Mouse (Mus musculus) liver, adult (tissue): ENCODE results near the gene Bmpr1a.

Experiments
- GATA4 ChIP-seq: IDR thresholded peaks from 2 replicates; pipeline ENCODE4 v1.6.1; 2014; ENCODE audit warnings: mild to moderate bottlenecking, low read length; ENCODE audit not compliant: insufficient replicate concordance

Gene Bmpr1a

GRCm38 (mm10) chr14:34503325-34503647 is at the start of gene Bmpr1a:
TSS of gene Bmpr1a (minus strand) at chr14:34503341.
- no peak; the same call in 1 of the 2 replicates for TF ChIP-seq GATA4

- no peak for TF ChIP-seq GATA4
These were observed 49.1 kb upstream of the Bmpr1a start for GRCm38 (mm10) chr14:34552226-34552625.

DNA sequence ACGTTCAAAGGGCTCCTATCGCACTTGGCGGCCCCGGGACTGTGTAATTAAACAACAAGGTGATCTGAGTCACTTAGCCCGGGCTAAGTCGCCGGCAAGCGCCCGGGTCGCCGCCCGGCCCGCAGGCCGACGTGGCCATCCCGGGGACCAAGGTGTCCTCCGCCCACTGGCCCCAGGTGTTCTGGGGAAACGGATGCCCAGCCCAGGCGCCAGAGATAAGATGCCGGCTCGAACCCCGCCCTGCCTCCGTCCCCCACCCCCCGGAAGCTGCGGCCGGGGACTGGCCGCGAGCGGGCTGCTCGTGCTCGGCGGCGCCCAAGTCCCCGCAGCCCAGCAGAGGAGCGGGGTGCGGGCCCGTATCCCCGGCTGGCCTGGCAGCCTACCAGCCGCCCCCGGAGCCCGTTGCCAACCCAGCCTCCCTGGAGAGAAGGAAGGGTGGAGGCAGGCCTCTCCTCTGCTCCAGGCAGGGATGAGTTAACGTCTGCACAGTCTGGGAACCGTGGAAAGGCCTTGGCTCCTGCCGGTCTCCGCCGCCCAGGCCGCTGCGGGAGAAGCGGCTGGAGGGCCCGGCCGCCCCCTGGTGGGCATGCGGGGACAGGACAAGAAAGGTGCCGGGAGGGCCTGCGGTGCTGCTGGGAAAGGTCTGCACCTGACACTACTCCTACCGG is 46.0 kb upstream of the Bmpr1a start:
- no peak for TF ChIP-seq GATA4

- no peak for TF ChIP-seq GATA4
These were observed 45.4 kb upstream of the Bmpr1a start for GRCm38 (mm10) chr14:34548391-34549001.

- TF ChIP-seq GATA4, result no peak
These were observed 41.4 kb upstream of the Bmpr1a start for GRCm38 (mm10) chr14:34544545-34544944.

GRCm38 (mm10) chr14:34544001-34544400 is 40.9 kb upstream of the Bmpr1a start:
- TF ChIP-seq GATA4, result no peak

GRCm38 (mm10) chr14:34543596-34543995 is 40.5 kb upstream of the Bmpr1a start:
- TF ChIP-seq GATA4, result no peak

- no peak for TF ChIP-seq GATA4
These were observed 38.8 kb upstream of the Bmpr1a start for GRCm38 (mm10) chr14:34541896-34542295.

GRCm38 (mm10) chr14:34540685-34541162 is 37.6 kb upstream of the Bmpr1a start:
- TF ChIP-seq GATA4, result no peak

GRCm38 (mm10) chr14:34535883-34536282 is 32.7 kb upstream of the Bmpr1a start:
- TF ChIP-seq GATA4, result peak; percentile 51; the same call in 1 of the 2 replicates

DNA sequence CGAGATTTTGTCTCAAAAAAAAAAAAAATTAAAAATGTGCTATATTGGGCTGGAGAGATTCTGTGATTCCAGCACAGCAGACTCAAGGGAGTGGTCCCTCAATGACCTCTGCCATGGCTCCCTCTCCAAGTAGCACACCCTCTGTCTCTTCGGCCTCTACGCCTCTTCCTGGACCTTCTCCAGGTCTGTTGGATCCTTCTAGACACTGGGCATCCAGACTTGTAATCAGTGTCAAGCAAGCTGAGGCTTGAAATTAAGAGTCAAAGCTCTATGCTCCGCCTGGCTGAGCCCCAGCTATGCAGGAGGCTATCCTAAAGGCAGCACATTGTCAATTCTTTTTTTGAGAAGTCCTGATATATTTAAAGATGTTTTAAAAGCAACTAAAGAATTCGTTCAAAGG is 30.4 kb upstream of the Bmpr1a start:
- TF ChIP-seq GATA4, result no peak

GRCm38 (mm10) chr14:34532536-34532935 is 29.4 kb upstream of the Bmpr1a start:
- TF ChIP-seq GATA4, result no peak

GRCm38 (mm10) chr14:34528804-34529203 is 25.7 kb upstream of the Bmpr1a start:
- TF ChIP-seq GATA4, result no peak

GRCm38 (mm10) chr14:34522701-34523100 is 19.6 kb upstream of the Bmpr1a start, which contains the start of gene 9230112D13Rik:
TSS of gene 9230112D13Rik (minus strand) at chr14:34522801.
- no peak for TF ChIP-seq GATA4

DNA sequence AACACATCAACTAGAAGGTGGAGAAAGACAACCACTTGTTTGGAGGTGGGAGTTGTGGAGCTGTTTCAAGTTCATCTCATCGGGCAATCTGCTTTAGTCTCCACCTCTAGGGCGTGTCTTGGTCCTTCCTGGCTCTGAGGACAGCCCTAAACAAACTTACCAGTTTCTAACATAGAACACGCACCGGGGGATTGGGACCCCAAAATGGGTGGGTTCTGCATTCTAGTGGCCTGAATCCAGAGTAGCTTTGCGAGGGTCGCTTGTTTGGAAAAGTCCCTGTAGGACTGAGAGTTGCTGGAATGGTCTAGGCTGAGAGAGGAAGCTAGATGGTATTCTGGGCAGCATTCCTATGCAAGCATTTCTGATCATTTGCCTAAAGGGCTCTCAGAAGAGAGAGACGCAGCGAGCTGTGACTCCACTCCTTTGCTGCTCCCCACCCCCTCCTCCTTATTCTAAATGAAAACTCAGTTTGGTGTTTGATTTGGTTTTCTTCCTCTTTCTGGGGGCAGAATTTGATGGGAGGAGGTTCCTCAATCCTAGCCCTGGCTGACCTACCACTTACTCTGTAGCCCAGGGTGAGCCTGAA is 14.9 kb upstream of the Bmpr1a start:
- no peak for TF ChIP-seq GATA4

- no peak for TF ChIP-seq GATA4
These were observed 13.9 kb upstream of the Bmpr1a start for GRCm38 (mm10) chr14:34516960-34517577.
